Comparison of ENCODE assay signal across 22 mouse cellular contexts in genomic region chr8:124634411-124635246, GRCm38 (mm10). TPM values are rescaled to one million over a fixed set of nuclear protein-coding genes. Genes with fewer than 3 reads are reported as not detected.
A peak's percentile ranks its signal among the peaks of the same experiment; 100 is the strongest.
DNase-seq lines count a peak whose midpoint lies in the region; TF ChIP-seq lines count a peak whose summit lies in the region.
"Had no signal": no experiment of that assay in that cellular context is flagged by ENCODE, and none has a peak within 500 bp of the region (broad histone marks: within the 10 kb centered on the region; RNA-seq: fewer than 3 reads in every experiment).

No protein-coding gene starts in this region.

- WGBS in midbrain, embryonic 10.5 days: 89% methylated on average over 13 of the region's 13 CpGs

- H3K9me3 ChIP-seq in midbrain, embryonic 10.5 days (replicated peaks): no peaks in the 10 kb centered on the region
- H3K9me3 ChIP-seq: embryonic facial prominence, embryonic 10.5 days; limb, embryonic 15.5 days; megakaryocyte, embryonic 14.5 days; midbrain, embryonic 15.5 days had no signal

- intact Hi-C loops in gastrocnemius, adult 2 months (cut with DNase I): no loop called here
- intact Hi-C loops in gastrocnemius, postnatal 14 days (cut with DNase I; ENCODE audit: low total_unique reads): no loop called here

- no peak for DNase-seq in gastrocnemius, adult 2 months
- DNase-seq in gastrocnemius, postnatal 14 days: no peak
- DNase-seq in kidney, adult 18-20 months: peak; percentile 38
- DNase-seq in kidney, postnatal 10 days: no peak
- peak; percentile 59 for DNase-seq in Muller cell, postnatal 12 days (ENCODE audit: inconsistent ontology term)
- DNase-seq in cerebellum, postnatal 36 days: no peak
- no peak for DNase-seq in midbrain, embryonic 10.5 days (ENCODE audit: low spot score)
- DNase-seq: B cell, adult 2 months; cerebellum, adult 8-10 months; gastrocnemius, postnatal 36 days; layer of hippocampus, postnatal 36 days; lung, adult 2 months; retina, postnatal 1 day had no signal

- no peaks in the 10 kb centered on the region for H3K27me3 ChIP-seq in midbrain, embryonic 10.5 days (ENCODE audit: low read depth, poor library complexity, severe bottlenecking)
- H3K27me3 ChIP-seq: limb, embryonic 15.5 days; midbrain, embryonic 15.5 days had no signal

- H3K4me3 ChIP-seq in gastrocnemius, adult 2 months: no peak overlapping the region
- no peak overlapping the region for H3K4me3 ChIP-seq in embryonic fibroblast, embryonic 13.5 days (ENCODE audit: insufficient read depth, low read length)
- H3K4me3 ChIP-seq in midbrain, embryonic 10.5 days: no peak overlapping the region
- H3K4me3 ChIP-seq: embryonic facial prominence, embryonic 10.5 days; limb, embryonic 15.5 days; megakaryocyte, embryonic 14.5 days; midbrain, embryonic 15.5 days had no signal

- no peak for TF ChIP-seq CTCF in gastrocnemius, adult 2 months (IDR thresholded peaks at IDR 0.05)
- TF ChIP-seq CTCF in embryonic fibroblast, embryonic 13.5 days (IDR thresholded peaks at IDR 0.05; ENCODE audit: borderline replicate concordance, insufficient read depth, low read length): no peak

- TF ChIP-seq POLR2A in embryonic fibroblast, embryonic 13.5 days (IDR thresholded peaks at IDR 0.05; ENCODE audit: low read depth, low read length): no peak

- peaks cover 10% of the 10 kb centered on the region for H3K4me1 ChIP-seq in embryonic fibroblast, embryonic 13.5 days (ENCODE audit: control insufficient read depth, insufficient read depth, low read length)
- peaks cover 16% of the 10 kb centered on the region for H3K4me1 ChIP-seq in midbrain, embryonic 10.5 days
- H3K4me1 ChIP-seq: megakaryocyte, embryonic 14.5 days; midbrain, embryonic 15.5 days had no signal

- H3K36me3 ChIP-seq in midbrain, embryonic 10.5 days: peaks cover 41% of the 10 kb centered on the region

- peak overlapping the region; percentile 69; the same call in 1 of the 2 replicates for H3K27ac ChIP-seq in gastrocnemius, adult 2 months
- peak overlapping the region; percentile 10; the same call in 1 of the 2 replicates for H3K27ac ChIP-seq in embryonic fibroblast, embryonic 13.5 days (ENCODE audit: insufficient read depth, low read length)
- H3K27ac ChIP-seq in midbrain, embryonic 10.5 days (replicated peaks): no peak overlapping the region
- H3K27ac ChIP-seq: embryonic facial prominence, embryonic 10.5 days; limb, embryonic 15.5 days; midbrain, embryonic 15.5 days had no signal

RNA-seq across cellular contexts. Expression of gene 2310022B05Rik, which starts 28.5 kb away (rescaled TPM):
- total RNA-seq in gastrocnemius, adult 2 months (2021): 10 to 100 TPM; 10.4 to 17.3 TPM
- total RNA-seq in gastrocnemius, postnatal 14 days (2021): 10 to 100 TPM; 21.4 to 25.8 TPM
- 161 and 164 TPM in 2 replicates for polyA plus RNA-seq in embryonic fibroblast, embryonic 13.5 days (2011; ENCODE audit: insufficient read length, low read depth, missing spikeins)
- polyA plus RNA-seq in midbrain, embryonic 10.5 days (2016; fragmentation: Nextera tagmentation; extraction: Ambion mirVana): 17.5 and 17.7 TPM in 2 replicates

RNA-seq across cellular contexts. Expression of gene Capn9, which starts 58.7 kb away (rescaled TPM):
- total RNA-seq in gastrocnemius, adult 2 months (2021): not detected
- total RNA-seq in gastrocnemius, postnatal 14 days (2021): under 1 TPM in 1 of 2 experiments, not detected in 1; 0.08 TPM
- polyA plus RNA-seq in embryonic fibroblast, embryonic 13.5 days (2011; ENCODE audit: insufficient read length, low read depth, missing spikeins): not detected in 2 replicates
- not detected in 2 replicates for polyA plus RNA-seq in midbrain, embryonic 10.5 days (2016; fragmentation: Nextera tagmentation; extraction: Ambion mirVana)
- total RNA-seq: common myeloid progenitor, adult 5-6 weeks; gastrocnemius, postnatal 36 days; hematopoietic stem cell, adult 5-6 weeks; neutrophil, adult 5-6 weeks had no signal
- polyA plus RNA-seq: embryonic facial prominence, embryonic 10.5 days; heart, embryonic 11.5 days; midbrain, embryonic 15.5 days had no signal

Comparison
In these comparisons a context has a peak if more than half of its experiments do, and no peak if none do; other contexts are left out.
1. DNase-seq: peak in kidney, adult 18-20 months (single experiment) and Muller cell, postnatal 12 days (single experiment); none in gastrocnemius, adult 2 months (single experiment), gastrocnemius, postnatal 14 days (single experiment), kidney, postnatal 10 days (single experiment), cerebellum, postnatal 36 days (0 of 2) and midbrain, embryonic 10.5 days (single experiment).